Mouse (Mus musculus): ENCODE measurements around the gene Lrrc8b. TPM values are rescaled to one million over a fixed set of nuclear protein-coding genes. Genes with fewer than 3 reads are reported as not detected.

Gene Lrrc8b
- polyA plus RNA-seq, 1 experiment from 2014 or later, result 11.8 TPM

- H3K4me3 ChIP-seq (ENCODE audit: low read depth, low read length), result peak overlapping the region; percentile 87
- H3K27me3 ChIP-seq (ENCODE audit: control insufficient read depth, insufficient read depth, low read length), result no peaks in the 10 kb centered on the region
- H3K4me2 ChIP-seq (ENCODE audit: low read depth, low read length, severe bottlenecking), result peak overlapping the region; percentile 99
- ATAC-seq (replicated peaks; ENCODE audit: low FRiP score) (no peak), DNase-seq (ENCODE audit: low spot score) (no peak)
- H3K27ac ChIP-seq (ENCODE audit: low read depth, low read length), result no peak overlapping the region
- 81% methylated on average over 12 of the region's 12 CpGs for WGBS
- H3K9ac ChIP-seq (ENCODE audit: low read length), result peak overlapping the region; percentile 91
- H3K4me1 ChIP-seq (replicated peaks; ENCODE audit: control insufficient read depth, insufficient read depth, low read length), result peaks cover 7% of the 10 kb centered on the region
- H3K36me3 ChIP-seq (ENCODE audit: control insufficient read depth, insufficient read depth, low read length), result no peaks in the 10 kb centered on the region
- no peaks in the 10 kb centered on the region for H3K9me3 ChIP-seq (ENCODE audit: control insufficient read depth, low read length)
Observed at GRCm38 (mm10) chr5:105414341-105415120, 1.0 kb upstream of the Lrrc8b start.

- DNase-seq (ENCODE audit: low spot score), result no peak
- Histone ChIP-seq H3K27ac (ENCODE audit: low read depth, low read length) (no peak overlapping the region), H3K4me2 (ENCODE audit: low read depth, low read length, severe bottlenecking) (peak overlapping the region; percentile 99), H3K9me3 (ENCODE audit: control insufficient read depth, low read length) (no peaks in the 10 kb centered on the region), H3K9ac (ENCODE audit: low read length) (peak overlapping the region; percentile 91), H3K27me3 (ENCODE audit: control insufficient read depth, insufficient read depth, low read length) (no peaks in the 10 kb centered on the region), H3K4me1 (replicated peaks; ENCODE audit: control insufficient read depth, insufficient read depth, low read length) (peaks cover 7% of the 10 kb centered on the region), H3K4me3 (ENCODE audit: low read depth, low read length) (peak overlapping the region; percentile 87), H3K36me3 (ENCODE audit: control insufficient read depth, insufficient read depth, low read length) (no peaks in the 10 kb centered on the region)
- 4% methylated on average over 27 of the region's 36 CpGs for WGBS
- peak; percentile 67 for ATAC-seq (replicated peaks; ENCODE audit: low FRiP score)
Observed at GRCm38 (mm10) chr5:105415951-105416675, 538 bp downstream of the Lrrc8b start.

GRCm38 (mm10) chr5:105417217-105417616 is 1.6 kb downstream of the Lrrc8b start:
- peaks cover 7% of the 10 kb centered on the region for H3K4me1 ChIP-seq (replicated peaks; ENCODE audit: control insufficient read depth, insufficient read depth, low read length)
- no peaks in the 10 kb centered on the region for H3K36me3 ChIP-seq (ENCODE audit: control insufficient read depth, insufficient read depth, low read length)
- 81% methylated on average over 8 of the region's 8 CpGs for WGBS
- no peak for ATAC-seq (replicated peaks; ENCODE audit: low FRiP score)
- no peak overlapping the region for H3K4me3 ChIP-seq (ENCODE audit: low read depth, low read length)
- H3K9me3 ChIP-seq (ENCODE audit: control insufficient read depth, low read length), result no peaks in the 10 kb centered on the region
- no peaks in the 10 kb centered on the region for H3K27me3 ChIP-seq (ENCODE audit: control insufficient read depth, insufficient read depth, low read length)
- no peak overlapping the region for H3K27ac ChIP-seq (ENCODE audit: low read depth, low read length)
- H3K9ac ChIP-seq (ENCODE audit: low read length), result no peak overlapping the region
- no peak for DNase-seq (ENCODE audit: low spot score)
- H3K4me2 ChIP-seq (ENCODE audit: low read depth, low read length, severe bottlenecking), result no peak overlapping the region

GRCm38 (mm10) chr5:105418364-105418763 is 2.8 kb downstream of the Lrrc8b start:
- H3K4me3 ChIP-seq (ENCODE audit: low read depth, low read length), result no peak overlapping the region
- no peaks in the 10 kb centered on the region for H3K36me3 ChIP-seq (ENCODE audit: control insufficient read depth, insufficient read depth, low read length)
- H3K4me1 ChIP-seq (replicated peaks; ENCODE audit: control insufficient read depth, insufficient read depth, low read length), result peaks cover 7% of the 10 kb centered on the region
- WGBS, result 92% methylated on average over 7 of the region's 7 CpGs
- H3K9ac ChIP-seq (ENCODE audit: low read length), result no peak overlapping the region
- DNase-seq (ENCODE audit: low spot score), result no peak
- ATAC-seq (replicated peaks; ENCODE audit: low FRiP score), result no peak
- H3K27ac ChIP-seq (ENCODE audit: low read depth, low read length), result no peak overlapping the region
- no peak overlapping the region for H3K4me2 ChIP-seq (ENCODE audit: low read depth, low read length, severe bottlenecking)
- no peaks in the 10 kb centered on the region for H3K27me3 ChIP-seq (ENCODE audit: control insufficient read depth, insufficient read depth, low read length)
- H3K9me3 ChIP-seq (ENCODE audit: control insufficient read depth, low read length), result no peaks in the 10 kb centered on the region

- Histone ChIP-seq H3K36me3 (ENCODE audit: control insufficient read depth, insufficient read depth, low read length) (no peaks in the 10 kb centered on the region), H3K27me3 (ENCODE audit: control insufficient read depth, insufficient read depth, low read length) (no peaks in the 10 kb centered on the region), H3K9ac (ENCODE audit: low read length) (no peak overlapping the region), H3K4me3 (ENCODE audit: low read depth, low read length) (no peak overlapping the region), H3K4me1 (replicated peaks; ENCODE audit: control insufficient read depth, insufficient read depth, low read length) (peaks cover 7% of the 10 kb centered on the region), H3K4me2 (ENCODE audit: low read depth, low read length, severe bottlenecking) (no peak overlapping the region), H3K27ac (ENCODE audit: low read depth, low read length) (no peak overlapping the region), H3K9me3 (ENCODE audit: control insufficient read depth, low read length) (no peaks in the 10 kb centered on the region)
- ATAC-seq (replicated peaks; ENCODE audit: low FRiP score), result no peak
- DNase-seq (ENCODE audit: low spot score), result no peak
- WGBS, result 88% methylated on average over 5 of the region's 5 CpGs
Observed at GRCm38 (mm10) chr5:105418851-105419250, 3.3 kb downstream of the Lrrc8b start.

- no peak for DNase-seq (ENCODE audit: low spot score)
- ATAC-seq (replicated peaks; ENCODE audit: low FRiP score), result no peak
- 94% methylated on average over 2 of the region's 2 CpGs for WGBS
- no peaks in the 10 kb centered on the region for H3K36me3 ChIP-seq (ENCODE audit: control insufficient read depth, insufficient read depth, low read length)
- no peak overlapping the region for H3K9ac ChIP-seq (ENCODE audit: low read length)
- no peaks in the 10 kb centered on the region for H3K27me3 ChIP-seq (ENCODE audit: control insufficient read depth, insufficient read depth, low read length)
- H3K9me3 ChIP-seq (ENCODE audit: control insufficient read depth, low read length), result no peaks in the 10 kb centered on the region; the same call in 1 of the 2 replicates
- no peak overlapping the region for H3K4me3 ChIP-seq (ENCODE audit: low read depth, low read length)
- H3K4me2 ChIP-seq (ENCODE audit: low read depth, low read length, severe bottlenecking), result no peak overlapping the region
- H3K4me1 ChIP-seq (replicated peaks; ENCODE audit: control insufficient read depth, insufficient read depth, low read length), result no peaks in the 10 kb centered on the region
- H3K27ac ChIP-seq (ENCODE audit: low read depth, low read length), result no peak overlapping the region
Observed at GRCm38 (mm10) chr5:105425587-105425986, 10.0 kb downstream of the Lrrc8b start.

GRCm38 (mm10) chr5:105427326-105427725 is 11.8 kb downstream of the Lrrc8b start:
- Histone ChIP-seq H3K9ac (ENCODE audit: low read length) (no peak overlapping the region), H3K4me3 (ENCODE audit: low read depth, low read length) (no peak overlapping the region), H3K36me3 (ENCODE audit: control insufficient read depth, insufficient read depth, low read length) (no peaks in the 10 kb centered on the region), H3K4me1 (replicated peaks; ENCODE audit: control insufficient read depth, insufficient read depth, low read length) (no peaks in the 10 kb centered on the region), H3K4me2 (ENCODE audit: low read depth, low read length, severe bottlenecking) (no peak overlapping the region), H3K9me3 (ENCODE audit: control insufficient read depth, low read length) (no peaks in the 10 kb centered on the region; the same call in 1 of the 2 replicates), H3K27me3 (ENCODE audit: control insufficient read depth, insufficient read depth, low read length) (no peaks in the 10 kb centered on the region), H3K27ac (ENCODE audit: low read depth, low read length) (no peak overlapping the region)
- ATAC-seq (replicated peaks; ENCODE audit: low FRiP score) (no peak), DNase-seq (ENCODE audit: low spot score) (no peak)
- 89% methylated on average over 7 of the region's 7 CpGs for WGBS

- H3K27me3 ChIP-seq (ENCODE audit: control insufficient read depth, insufficient read depth, low read length), result no peaks in the 10 kb centered on the region
- no peak overlapping the region for H3K4me3 ChIP-seq (ENCODE audit: low read depth, low read length)
- no peak overlapping the region for H3K27ac ChIP-seq (ENCODE audit: low read depth, low read length)
- DNase-seq (ENCODE audit: low spot score), result no peak
- no peaks in the 10 kb centered on the region for H3K4me1 ChIP-seq (replicated peaks; ENCODE audit: control insufficient read depth, insufficient read depth, low read length)
- H3K36me3 ChIP-seq (ENCODE audit: control insufficient read depth, insufficient read depth, low read length), result no peaks in the 10 kb centered on the region
- no peak overlapping the region for H3K9ac ChIP-seq (ENCODE audit: low read length)
- ATAC-seq (replicated peaks; ENCODE audit: low FRiP score), result no peak
- no peaks in the 10 kb centered on the region; the same call in 1 of the 2 replicates for H3K9me3 ChIP-seq (ENCODE audit: control insufficient read depth, low read length)
- 88% methylated on average over 12 of the region's 12 CpGs for WGBS
- no peak overlapping the region for H3K4me2 ChIP-seq (ENCODE audit: low read depth, low read length, severe bottlenecking)
Observed at GRCm38 (mm10) chr5:105428265-105428974, 12.8 kb downstream of the Lrrc8b start.
